Mouse (Mus musculus) right cerebral cortex, postnatal 36 days (tissue): ENCODE measurements around the gene A3galt2.
A peak's percentile ranks its signal among the peaks of the same experiment; 100 is the strongest.

Source experiments
- DNase-seq, 2 experiments: peaks; one replicate each; pipeline ENCODE4 v3.0.0; 2022; ENCODE audit warnings: low spot score in 2 of 2, mixed read lengths in 1 of 2

The A3galt2 gene

GRCm38 (mm10) chr4:128755064-128755463 lies at the start of gene A3galt2:
TSS of gene A3galt2 (plus strand) at chr4:128755364.
- no peak for DNase-seq

GRCm38 (mm10) chr4:128706626-128707025 lies 48.5 kb upstream of the A3galt2 start:
- DNase-seq = no peak

- no peak for DNase-seq
Observed at GRCm38 (mm10) chr4:128707384-128707783, 47.8 kb upstream of the A3galt2 start.

- DNase-seq = no peak
Observed at GRCm38 (mm10) chr4:128709061-128709780, 45.9 kb upstream of the A3galt2 start.

GRCm38 (mm10) chr4:128709781-128710166 lies 45.4 kb upstream of the A3galt2 start:
- DNase-seq = no peak

- DNase-seq = no peak
Observed at GRCm38 (mm10) chr4:128710286-128710685, 44.9 kb upstream of the A3galt2 start.

- no peak for DNase-seq
Observed at GRCm38 (mm10) chr4:128710800-128711199, 44.4 kb upstream of the A3galt2 start.

- DNase-seq = peak; percentile 89 to 90
Observed at GRCm38 (mm10) chr4:128711455-128712135, 43.6 kb upstream of the A3galt2 start.

GRCm38 (mm10) chr4:128712136-128712655 lies 43.0 kb upstream of the A3galt2 start:
- no peak for DNase-seq

- DNase-seq = no peak
Observed at GRCm38 (mm10) chr4:128712941-128713340, 42.2 kb upstream of the A3galt2 start.

GRCm38 (mm10) chr4:128715241-128716204 lies 39.6 kb upstream of the A3galt2 start:
- peak in 1 of 2 experiments; percentile 48 for DNase-seq

- DNase-seq = no peak
Observed at GRCm38 (mm10) chr4:128716279-128716678, 38.9 kb upstream of the A3galt2 start.

GRCm38 (mm10) chr4:128716731-128717130 lies 38.4 kb upstream of the A3galt2 start:
- no peak for DNase-seq

- peak; percentile 58 to 78 for DNase-seq
Observed at GRCm38 (mm10) chr4:128720110-128720509, 35.1 kb upstream of the A3galt2 start.

- DNase-seq = no peak
Observed at GRCm38 (mm10) chr4:128721061-128721648, 34.0 kb upstream of the A3galt2 start.

- no peak for DNase-seq
Observed at GRCm38 (mm10) chr4:128721761-128722160, 33.4 kb upstream of the A3galt2 start.

- DNase-seq = no peak
Observed at GRCm38 (mm10) chr4:128722932-128723331, 32.2 kb upstream of the A3galt2 start.

- DNase-seq = no peak
Observed at GRCm38 (mm10) chr4:128723431-128723830, 31.7 kb upstream of the A3galt2 start.

GRCm38 (mm10) chr4:128724059-128724458 lies 31.1 kb upstream of the A3galt2 start:
- DNase-seq = peak in 1 of 2 experiments; percentile 47

GRCm38 (mm10) chr4:128727019-128727720 lies 28.0 kb upstream of the A3galt2 start:
- DNase-seq = peak; percentile 64 to 68
